16 mouse cellular contexts compared by ENCODE assay signal in genomic region chr3:32638240-32638639, GRCm38 (mm10). TPM values are rescaled to one million over a fixed set of nuclear protein-coding genes. Genes with fewer than 3 reads are reported as not detected.
DNase-seq lines count a peak whose midpoint lies in the region; ATAC-seq and TF ChIP-seq lines count a peak whose summit lies in the region.
"Had no signal": no experiment of that assay in that cellular context is flagged by ENCODE, and none has a peak within 500 bp of the region (broad histone marks: within the 10 kb centered on the region; RNA-seq: fewer than 3 reads in every experiment).

No protein-coding gene starts in this region.

- peak in 1 of 2 experiments; percentile 32 for DNase-seq in heart, adult 2 months
- DNase-seq in brain, embryonic 14.5 days (ENCODE audit: low read depth): peak; percentile 57
- DNase-seq in kidney, postnatal 14 days: peak; percentile 68
- DNase-seq in ovary, postnatal 14 days (ENCODE audit: low spot score): no peak
- DNase-seq in adrenal gland, postnatal 10 days: no peak
- DNase-seq: cerebellum, adult 9-11 months; layer of hippocampus, adult 9-11 months; thymus, postnatal 14 days had no signal

- no peaks in the 10 kb centered on the region for H3K27me3 ChIP-seq in heart, adult 2 months (ENCODE audit: control insufficient read depth, insufficient read depth, low read length)
- no peaks in the 10 kb centered on the region for H3K27me3 ChIP-seq in heart, embryonic 11.5 days (ENCODE audit: control insufficient read depth, insufficient read depth, low read length)
- H3K27me3 ChIP-seq in heart, embryonic 16.5 days (ENCODE audit: control insufficient read depth, insufficient read depth, low read length): no peaks in the 10 kb centered on the region
- H3K27me3 ChIP-seq: embryonic facial prominence, embryonic 13.5 days; limb, embryonic 12.5 days; neural tube, embryonic 12.5 days had no signal

- no peak for TF ChIP-seq CTCF in heart, adult 2 months (IDR thresholded peaks at IDR 0.05)
- no peak for TF ChIP-seq CTCF in brain, embryonic 14.5 days (IDR thresholded peaks at IDR 0.05; ENCODE audit: borderline replicate concordance, extremely low read depth, insufficient read depth, insufficient read length)

- no peak overlapping the region for H3K9ac ChIP-seq in heart, adult 2 months (ENCODE audit: low read depth, low read length)
- no peak overlapping the region for H3K9ac ChIP-seq in heart, embryonic 11.5 days (ENCODE audit: low read depth, low read length)
- H3K9ac ChIP-seq in heart, embryonic 16.5 days (ENCODE audit: low read length): no peak overlapping the region
- H3K9ac ChIP-seq: embryonic facial prominence, embryonic 13.5 days; limb, embryonic 12.5 days; neural tube, embryonic 12.5 days had no signal

- TF ChIP-seq EP300 in heart, adult 2 months (IDR thresholded peaks at IDR 0.05; ENCODE audit: insufficient read depth, low read depth, low read length): no peak

- H3K27ac ChIP-seq in heart, adult 2 months: peak overlapping the region; percentile 59
- H3K27ac ChIP-seq in heart, embryonic 11.5 days (ENCODE audit: low read depth, low read length): no peak overlapping the region
- peak overlapping the region; percentile 61 for H3K27ac ChIP-seq in heart, embryonic 16.5 days (ENCODE audit: low read length)
- H3K27ac ChIP-seq: embryonic facial prominence, embryonic 13.5 days; limb, embryonic 12.5 days; neural tube, embryonic 12.5 days had no signal

- intact Hi-C loops in heart, adult 2 months (cut with DNase I): loop anchor here (2.0 kb wide), 1 partner anchor 31 kb away; no protein-coding TSS in a partner anchor

- ATAC-seq in heart, embryonic 11.5 days (replicated peaks; ENCODE audit: insufficient number of reproducible peaks, low FRiP score, low TSS enrichment): no peak
- peak; percentile 28; the same call in 1 of the 2 replicates for ATAC-seq in heart, embryonic 16.5 days (replicated peaks; ENCODE audit: extremely low read depth, insufficient read depth, low FRiP score)
- ATAC-seq in CD4-positive, CD25-positive, alpha-beta regulatory T cell, adult 4 months: no peak
- ATAC-seq: forebrain, embryonic 16.5 days; Patski had no signal

- no peaks in the 10 kb centered on the region; the same call in 1 of the 2 replicates for H3K36me3 ChIP-seq in heart, adult 2 months (ENCODE audit: control insufficient read depth, insufficient read depth, low read length)
- no peaks in the 10 kb centered on the region for H3K36me3 ChIP-seq in heart, embryonic 11.5 days (ENCODE audit: control insufficient read depth, insufficient read depth, low read length)
- no peaks in the 10 kb centered on the region for H3K36me3 ChIP-seq in heart, embryonic 16.5 days (ENCODE audit: control insufficient read depth, insufficient read depth)
- H3K36me3 ChIP-seq: embryonic facial prominence, embryonic 13.5 days; limb, embryonic 12.5 days; neural tube, embryonic 12.5 days had no signal

- H3K79me2 ChIP-seq in heart, adult 2 months (replicated peaks; ENCODE audit: control insufficient read depth, insufficient read depth, low read length): no peaks in the 10 kb centered on the region

- TF ChIP-seq POLR2A in heart, adult 2 months (IDR thresholded peaks at IDR 0.05; ENCODE audit: insufficient read depth, low read depth, low read length): no peak
- no peak for TF ChIP-seq POLR2A in brain, embryonic 14.5 days (IDR thresholded peaks at IDR 0.05; ENCODE audit: borderline replicate concordance, extremely low read depth, insufficient read depth, insufficient read length, poor library complexity, severe bottlenecking)

- no peak overlapping the region for H3K4me3 ChIP-seq in heart, adult 2 months
- H3K4me3 ChIP-seq in heart, embryonic 11.5 days (ENCODE audit: low read depth, low read length): no peak overlapping the region
- H3K4me3 ChIP-seq in heart, embryonic 16.5 days (ENCODE audit: low read length): no peak overlapping the region
- H3K4me3 ChIP-seq: embryonic facial prominence, embryonic 13.5 days; limb, embryonic 12.5 days; neural tube, embryonic 12.5 days had no signal

- no peak overlapping the region for H3K4me2 ChIP-seq in heart, embryonic 11.5 days
- H3K4me2 ChIP-seq in heart, embryonic 16.5 days (ENCODE audit: low read depth, low read length): peak overlapping the region; percentile 19; the same call in 1 of the 2 replicates
- H3K4me2 ChIP-seq: embryonic facial prominence, embryonic 13.5 days; limb, embryonic 12.5 days; neural tube, embryonic 12.5 days had no signal

- WGBS in heart, adult 2 months: 20% methylated on average over 8 of the region's 8 CpGs
- WGBS in heart, embryonic 11.5 days (ENCODE audit: insufficient replicate concordance): 53% methylated on average over 8 of the region's 8 CpGs
- WGBS in heart, embryonic 16.5 days: 45% methylated on average over 8 of the region's 8 CpGs

- peaks cover 2% of the 10 kb centered on the region for H3K4me1 ChIP-seq in heart, adult 2 months (ENCODE audit: control insufficient read depth, insufficient read depth, low read length)
- H3K4me1 ChIP-seq in heart, embryonic 11.5 days (ENCODE audit: control insufficient read depth, insufficient read depth, low read length): no peaks in the 10 kb centered on the region
- H3K4me1 ChIP-seq in heart, embryonic 16.5 days (ENCODE audit: control insufficient read depth, insufficient read depth, low read length): no peaks in the 10 kb centered on the region
- H3K4me1 ChIP-seq: embryonic facial prominence, embryonic 13.5 days; limb, embryonic 12.5 days; neural tube, embryonic 12.5 days had no signal

- H3K9me3 ChIP-seq in heart, embryonic 11.5 days (replicated peaks; ENCODE audit: control insufficient read depth, low read length): no peaks in the 10 kb centered on the region
- H3K9me3 ChIP-seq in heart, embryonic 16.5 days (replicated peaks; ENCODE audit: control insufficient read depth, low read length): 0 out of 2 replicates have a peak, but pooled peaks cover 2% of the 10 kb centered on the region
- H3K9me3 ChIP-seq: embryonic facial prominence, embryonic 13.5 days; limb, embryonic 12.5 days; neural tube, embryonic 12.5 days had no signal

RNA-seq across cellular contexts. Expression of gene Gnb4, which starts 21.9 kb away (rescaled TPM):
- total RNA-seq in heart, adult 2 months (2021): 10 to 100 TPM; 12.4 to 15.5 TPM
- polyA plus RNA-seq in heart, adult 2 months (2012; rRNA removed): 18.5 and 36.0 TPM in 2 replicates
- 58.4 and 59.4 TPM in 2 replicates for polyA plus RNA-seq in heart, embryonic 11.5 days (2014; fragmentation: Nextera tagmentation; extraction: Ambion mirVana)
- 65.1 and 68.9 TPM in 2 replicates for polyA plus RNA-seq in brain, embryonic 14.5 days (2012; rRNA removed)
- 56.3 and 61.0 TPM in 2 replicates for polyA plus RNA-seq in heart, embryonic 16.5 days (2015; fragmentation: Nextera tagmentation; extraction: Ambion mirVana)
- 10 to 100 TPM; 37.2 to 50.5 TPM for total RNA-seq in adrenal gland, postnatal 10 days (2021)
- 10 to 100 TPM in 1 of 2 experiments, 1 to 10 TPM in 1; 9.5 to 11.0 TPM for polyA plus RNA-seq in CD4-positive, CD25-positive, alpha-beta regulatory T cell, adult 4 months (2017; shearing (Covaris generic))

Comparison
In these comparisons a context has a peak if more than half of its experiments do, and no peak if none do; other contexts are left out.
1. DNase-seq: peak in brain, embryonic 14.5 days (single experiment) and kidney, postnatal 14 days (single experiment); none in ovary, postnatal 14 days (single experiment) and adrenal gland, postnatal 10 days (single experiment).